Mouse (Mus musculus): ENCODE results near the gene Hmx2. TPM values are rescaled to one million over a fixed set of nuclear protein-coding genes. Genes with fewer than 3 reads are reported as not detected.

Gene Hmx2
- polyA plus RNA-seq, 2 experiments, result 0.09 TPM; not detected in 1

GRCm38 (mm10) chr7:131542872-131543622, 5.5 kb upstream of the Hmx2 start:
- Histone ChIP-seq H3K27ac (replicated peaks; ENCODE audit: low read depth, low read length) (no peak overlapping the region), H3K4me1 (ENCODE audit: control insufficient read depth, insufficient read depth, low read length) (peaks cover 16% of the 10 kb centered on the region; the same call in 1 of the 2 replicates)
- 0 out of 2 replicates have a peak, but pooled peaks have one; percentile 7 for ATAC-seq (ENCODE audit: low FRiP score, low read depth)

GRCm38 (mm10) chr7:131543623-131544481, 4.7 kb upstream of the Hmx2 start:
- H3K4me3 ChIP-seq (replicated peaks; ENCODE audit: low read length), result peak overlapping the region; percentile 40
- no peaks in the 10 kb centered on the region for H3K36me3 ChIP-seq (ENCODE audit: control insufficient read depth, insufficient read depth, low read length)
- H3K4me1 ChIP-seq (ENCODE audit: control insufficient read depth, insufficient read depth, low read length), result peaks cover 16% of the 10 kb centered on the region; the same call in 1 of the 2 replicates
- no peaks in the 10 kb centered on the region for H3K9me3 ChIP-seq (ENCODE audit: control insufficient read depth, low read length)
- ATAC-seq (ENCODE audit: low FRiP score, low read depth) (no peak), DNase-seq (ENCODE audit: low spot score) (no peak)
- H3K27me3 ChIP-seq (ENCODE audit: control insufficient read depth, insufficient read depth, low read length), result peaks cover 87% of the 10 kb centered on the region
- WGBS, result 2% methylated on average over 63 of the region's 75 CpGs
- no peak overlapping the region for H3K27ac ChIP-seq (replicated peaks; ENCODE audit: low read depth, low read length)
- TF ChIP-seq POLR2A (IDR thresholded peaks at IDR 0.05; ENCODE audit: borderline replicate concordance, extremely low read depth, insufficient read depth, insufficient read length), result no peak
- H3K9ac ChIP-seq (ENCODE audit: low read depth, low read length, severe bottlenecking), result no peak overlapping the region
- peak overlapping the region; percentile 67 for H3K4me2 ChIP-seq (replicated peaks; ENCODE audit: low read depth, low read length, severe bottlenecking)

More at GRCm38 (mm10) chr7:131542872-131543622, 5.5 kb upstream of the Hmx2 start:
- H3K4me2 ChIP-seq (replicated peaks; ENCODE audit: low read depth, low read length, severe bottlenecking), result peak overlapping the region; percentile 67
- peaks cover 79% of the 10 kb centered on the region for H3K27me3 ChIP-seq (ENCODE audit: control insufficient read depth, insufficient read depth, low read length)
- H3K9me3 ChIP-seq (ENCODE audit: control insufficient read depth, low read length), result no peaks in the 10 kb centered on the region
- no peak for DNase-seq (ENCODE audit: low spot score)
- peak overlapping the region; percentile 40; the same call in 1 of the 2 replicates for H3K9ac ChIP-seq (ENCODE audit: low read depth, low read length, severe bottlenecking)
- H3K4me3 ChIP-seq (replicated peaks; ENCODE audit: low read length), result peak overlapping the region; percentile 40
- TF ChIP-seq POLR2A (IDR thresholded peaks at IDR 0.05; ENCODE audit: borderline replicate concordance, extremely low read depth, insufficient read depth, insufficient read length), result no peak
- H3K36me3 ChIP-seq (ENCODE audit: control insufficient read depth, insufficient read depth, low read length), result no peaks in the 10 kb centered on the region
- WGBS, result under 1% methylated on average over 46 of the region's 71 CpGs

GRCm38 (mm10) chr7:131544871-131545270, 3.7 kb upstream of the Hmx2 start:
- ATAC-seq (ENCODE audit: low FRiP score, low read depth), result no peak
- no peak overlapping the region for H3K9ac ChIP-seq (ENCODE audit: low read depth, low read length, severe bottlenecking)
- H3K4me3 ChIP-seq (replicated peaks; ENCODE audit: low read length), result no peak overlapping the region
- peaks cover 16% of the 10 kb centered on the region; the same call in 1 of the 2 replicates for H3K4me1 ChIP-seq (ENCODE audit: control insufficient read depth, insufficient read depth, low read length)
- DNase-seq (ENCODE audit: low spot score), result no peak
- 2% methylated on average over 5 of the region's 5 CpGs for WGBS
- H3K27ac ChIP-seq (replicated peaks; ENCODE audit: low read depth, low read length), result no peak overlapping the region
- H3K36me3 ChIP-seq (ENCODE audit: control insufficient read depth, insufficient read depth, low read length), result no peaks in the 10 kb centered on the region
- no peak overlapping the region for H3K4me2 ChIP-seq (replicated peaks; ENCODE audit: low read depth, low read length, severe bottlenecking)
- TF ChIP-seq POLR2A (IDR thresholded peaks at IDR 0.05; ENCODE audit: borderline replicate concordance, extremely low read depth, insufficient read depth, insufficient read length), result no peak
- H3K27me3 ChIP-seq (ENCODE audit: control insufficient read depth, insufficient read depth, low read length), result peaks cover 96% of the 10 kb centered on the region
- no peaks in the 10 kb centered on the region for H3K9me3 ChIP-seq (ENCODE audit: control insufficient read depth, low read length)

- H3K9ac ChIP-seq (ENCODE audit: low read depth, low read length, severe bottlenecking), result no peak overlapping the region
- DNase-seq (ENCODE audit: low spot score) (no peak), ATAC-seq (ENCODE audit: low FRiP score, low read depth) (no peak)
- no peak for TF ChIP-seq POLR2A (IDR thresholded peaks at IDR 0.05; ENCODE audit: borderline replicate concordance, extremely low read depth, insufficient read depth, insufficient read length)
- H3K36me3 ChIP-seq (ENCODE audit: control insufficient read depth, insufficient read depth, low read length), result no peaks in the 10 kb centered on the region
- WGBS, result 4% methylated on average over 13 of the region's 13 CpGs
- H3K4me2 ChIP-seq (replicated peaks; ENCODE audit: low read depth, low read length, severe bottlenecking), result no peak overlapping the region
- no peak overlapping the region for H3K4me3 ChIP-seq (replicated peaks; ENCODE audit: low read length)
- H3K4me1 ChIP-seq (ENCODE audit: control insufficient read depth, insufficient read depth, low read length), result peaks cover 16% of the 10 kb centered on the region; the same call in 1 of the 2 replicates
- no peaks in the 10 kb centered on the region for H3K9me3 ChIP-seq (ENCODE audit: control insufficient read depth, low read length)
- H3K27me3 ChIP-seq (ENCODE audit: control insufficient read depth, insufficient read depth, low read length), result peaks cover 98% of the 10 kb centered on the region
- H3K27ac ChIP-seq (replicated peaks; ENCODE audit: low read depth, low read length), result no peak overlapping the region
These were observed 2.7 kb upstream of the Hmx2 start for GRCm38 (mm10) chr7:131545701-131546385.

- peaks cover 98% of the 10 kb centered on the region for H3K27me3 ChIP-seq (ENCODE audit: control insufficient read depth, insufficient read depth, low read length)
- H3K9me3 ChIP-seq (ENCODE audit: control insufficient read depth, low read length), result no peaks in the 10 kb centered on the region
- ATAC-seq (ENCODE audit: low FRiP score, low read depth) (no peak), DNase-seq (ENCODE audit: low spot score) (no peak)
- peaks cover 16% of the 10 kb centered on the region; the same call in 1 of the 2 replicates for H3K4me1 ChIP-seq (ENCODE audit: control insufficient read depth, insufficient read depth, low read length)
- no peak overlapping the region for H3K27ac ChIP-seq (replicated peaks; ENCODE audit: low read depth, low read length)
- H3K4me2 ChIP-seq (replicated peaks; ENCODE audit: low read depth, low read length, severe bottlenecking), result no peak overlapping the region
- WGBS, result 0% methylated on average over 2 of the region's 2 CpGs
- TF ChIP-seq POLR2A (IDR thresholded peaks at IDR 0.05; ENCODE audit: borderline replicate concordance, extremely low read depth, insufficient read depth, insufficient read length), result no peak
- H3K4me3 ChIP-seq (replicated peaks; ENCODE audit: low read length), result no peak overlapping the region
- H3K36me3 ChIP-seq (ENCODE audit: control insufficient read depth, insufficient read depth, low read length), result no peaks in the 10 kb centered on the region
- H3K9ac ChIP-seq (ENCODE audit: low read depth, low read length, severe bottlenecking), result no peak overlapping the region
These were observed 2.1 kb upstream of the Hmx2 start for GRCm38 (mm10) chr7:131546423-131546822.
